Mouse (Mus musculus): ENCODE measurements around the gene Ppp2r2d. TPM values are rescaled to one million over a fixed set of nuclear protein-coding genes. Genes with fewer than 3 reads are reported as not detected.

Ppp2r2d gene
- polyA plus RNA-seq (2015; fragmentation: Nextera tagmentation; extraction: Ambion mirVana) = 12.8 and 16.5 TPM in 2 replicates

DNA sequence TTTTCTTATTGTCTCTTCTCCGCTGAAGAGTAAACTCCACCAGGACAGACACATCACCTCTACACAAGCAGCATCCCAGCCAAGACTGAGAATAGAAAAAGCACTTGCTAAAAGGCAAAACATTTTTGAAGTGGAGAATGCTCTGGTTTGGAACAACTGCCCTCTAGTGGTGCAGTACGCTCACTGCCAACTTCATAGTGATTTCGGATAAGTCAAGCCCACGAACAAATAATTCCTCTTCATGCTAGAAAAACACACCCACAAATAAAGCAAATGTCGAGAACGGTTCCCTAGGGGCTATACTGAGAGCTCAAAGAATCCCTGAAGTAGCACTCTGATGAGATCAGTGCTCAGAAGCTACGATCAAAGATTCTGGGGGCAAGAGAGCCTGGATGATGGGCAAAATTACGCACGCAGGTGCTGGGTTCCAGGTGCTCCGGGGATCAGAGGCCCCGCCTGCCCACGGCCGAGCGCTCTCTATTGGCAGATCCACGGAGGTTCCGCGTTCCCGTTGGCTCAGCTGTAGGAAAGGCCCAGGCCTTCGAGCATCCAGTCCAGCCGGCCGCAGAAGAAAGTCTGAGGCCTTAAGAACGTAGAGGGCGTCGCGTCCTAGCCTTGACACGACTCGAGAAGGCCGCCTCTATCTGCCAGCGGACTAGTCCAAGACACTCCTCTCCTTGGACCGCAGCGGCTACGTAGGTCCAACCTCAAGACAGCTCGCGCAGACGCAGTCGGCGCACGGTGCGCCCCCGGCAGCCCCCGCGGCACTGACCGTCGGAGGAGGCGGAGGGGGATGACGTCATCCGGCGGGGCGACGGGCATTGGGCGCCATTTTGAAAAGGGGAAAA lies at the start of gene Ppp2r2d, which contains the start of gene Mapk1ip1:
Ppp2r2d (plus strand) TSS at position 536 of the 848 bp plus-strand sequence.
Mapk1ip1 (minus strand) TSS at position 730 of the 848 bp plus-strand sequence.
- no peaks in the 10 kb centered on the region for H3K27me3 ChIP-seq (ENCODE audit: control insufficient read depth, insufficient read depth, low read depth, low read length)
- H3K27ac ChIP-seq (ENCODE audit: low read length) = peak within 1 kb of the TSS; percentile 97
- H3K9me3 ChIP-seq (ENCODE audit: control insufficient read depth, low read length) = no peaks in the 10 kb centered on the region
- H3K4me1 ChIP-seq (replicated peaks; ENCODE audit: control insufficient read depth, insufficient read depth, low read length) = peaks cover 30% of the 10 kb centered on the region
- H3K4me3 ChIP-seq (ENCODE audit: low read length) = peak within 1 kb of the TSS; percentile 99
- peak within 1 kb of the TSS; percentile 98 for H3K9ac ChIP-seq (ENCODE audit: low read length)
- H3K4me2 ChIP-seq (ENCODE audit: low read depth, low read length) = peak within 1 kb of the TSS; percentile 95
- peaks cover 6% of the 10 kb centered on the region; the same call in 1 of the 2 replicates for H3K36me3 ChIP-seq (ENCODE audit: control insufficient read depth, insufficient read depth, low read length)
- under 1% methylated on average over 50 of the region's 51 CpGs for WGBS
- ATAC-seq (ENCODE audit: low read depth) = peak; percentile 97

DNA sequence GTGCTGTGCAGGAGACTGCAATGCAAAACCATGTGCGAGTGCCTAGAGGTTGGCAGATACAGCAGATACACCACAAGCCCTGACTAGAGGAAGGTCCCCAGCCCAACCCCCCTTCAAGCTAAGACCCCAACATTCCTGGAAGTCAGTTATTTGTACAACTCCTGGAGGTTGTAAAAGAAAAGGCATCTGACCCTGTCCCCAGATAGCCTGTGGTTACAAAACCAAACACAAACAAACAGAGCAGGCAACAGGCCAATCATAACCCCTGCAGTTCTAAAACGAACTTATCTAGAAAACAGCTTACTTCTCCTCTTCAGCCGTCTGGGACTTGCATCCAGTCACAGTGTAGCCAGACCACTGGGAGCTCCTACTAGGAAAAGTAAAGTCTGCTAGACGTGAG lies 42.5 kb upstream of the Ppp2r2d start:
- no peak for ATAC-seq (ENCODE audit: low read depth)
- Histone ChIP-seq H3K36me3 (ENCODE audit: control insufficient read depth, insufficient read depth, low read length) (no peaks in the 10 kb centered on the region), H3K4me1 (replicated peaks; ENCODE audit: control insufficient read depth, insufficient read depth, low read length) (no peaks in the 10 kb centered on the region), H3K27me3 (ENCODE audit: control insufficient read depth, insufficient read depth, low read depth, low read length) (no peaks in the 10 kb centered on the region), H3K9ac (ENCODE audit: low read length) (no peak overlapping the region), H3K4me3 (ENCODE audit: low read length) (no peak overlapping the region), H3K4me2 (ENCODE audit: low read depth, low read length) (no peak overlapping the region), H3K9me3 (ENCODE audit: control insufficient read depth, low read length) (0 out of 2 replicates have a peak, but pooled peaks cover 4% of the 10 kb centered on the region), H3K27ac (ENCODE audit: low read length) (no peak overlapping the region)
- WGBS = 6% methylated on average over 4 of the region's 4 CpGs

DNA sequence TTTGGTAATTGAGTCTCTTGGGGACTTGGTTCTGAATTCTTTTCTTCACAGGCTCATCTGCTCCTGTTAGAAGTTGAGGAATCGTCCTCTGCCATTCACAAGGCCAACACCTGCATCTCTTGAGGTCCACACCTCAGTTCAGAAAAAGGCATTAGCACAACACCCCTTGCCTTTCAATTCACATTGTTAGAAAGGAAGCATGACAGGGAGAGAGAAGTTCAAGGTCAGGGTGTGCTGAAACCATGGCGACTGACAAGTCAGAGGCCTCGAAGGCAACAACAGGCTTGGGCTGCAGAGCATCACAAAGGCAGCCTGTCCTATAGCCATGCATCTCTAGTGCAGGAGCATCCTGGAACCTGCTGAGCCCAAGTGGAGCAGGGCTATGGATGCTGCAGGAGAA lies 38.7 kb upstream of the Ppp2r2d start:
- ATAC-seq (ENCODE audit: low read depth) = no peak
- no peaks in the 10 kb centered on the region for H3K27me3 ChIP-seq (ENCODE audit: control insufficient read depth, insufficient read depth, low read depth, low read length)
- no peak overlapping the region for H3K27ac ChIP-seq (ENCODE audit: low read length)
- H3K4me1 ChIP-seq (replicated peaks; ENCODE audit: control insufficient read depth, insufficient read depth, low read length) = no peaks in the 10 kb centered on the region
- 0 out of 2 replicates have a peak, but pooled peaks cover 4% of the 10 kb centered on the region for H3K9me3 ChIP-seq (ENCODE audit: control insufficient read depth, low read length)
- no peaks in the 10 kb centered on the region for H3K36me3 ChIP-seq (ENCODE audit: control insufficient read depth, insufficient read depth, low read length)
- H3K4me2 ChIP-seq (ENCODE audit: low read depth, low read length) = no peak overlapping the region
- H3K9ac ChIP-seq (ENCODE audit: low read length) = no peak overlapping the region
- no peak overlapping the region for H3K4me3 ChIP-seq (ENCODE audit: low read length)
- 89% methylated on average over 3 of the region's 3 CpGs for WGBS

DNA sequence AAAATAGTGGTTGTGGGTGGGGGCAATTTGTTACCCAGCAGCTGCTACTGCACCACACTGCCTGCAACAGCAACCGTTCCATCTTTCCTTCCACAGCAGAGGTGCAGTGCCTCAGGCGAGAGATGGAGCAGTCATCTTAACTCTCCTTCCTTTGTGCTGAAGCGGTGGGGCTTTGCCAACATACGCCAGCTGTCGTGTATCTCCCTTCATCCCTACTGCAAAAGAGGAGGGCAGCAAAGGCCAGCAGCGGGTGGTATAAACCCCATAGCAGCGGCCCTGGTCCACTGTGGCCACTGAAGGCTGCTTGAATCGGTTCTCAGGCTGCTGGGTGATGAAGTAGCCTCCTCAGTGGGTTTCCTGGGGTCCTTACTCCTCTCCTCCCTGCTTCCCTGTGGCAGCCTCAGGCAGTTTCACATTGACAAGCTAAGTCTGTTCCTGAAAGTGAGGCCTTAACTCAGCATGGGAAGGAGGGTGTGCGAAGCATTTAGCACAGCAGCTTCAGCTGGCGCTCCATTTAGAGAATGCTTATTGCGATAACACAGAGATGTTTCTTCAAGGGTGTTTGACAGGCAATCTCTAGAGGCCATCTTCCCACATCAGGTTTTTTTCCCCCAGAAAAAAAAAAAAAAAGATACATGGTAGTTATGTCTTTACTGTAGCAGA lies 32.5 kb upstream of the Ppp2r2d start:
- 52% methylated on average over 11 of the region's 11 CpGs for WGBS
- no peak overlapping the region for H3K27ac ChIP-seq (ENCODE audit: low read length)
- H3K27me3 ChIP-seq (ENCODE audit: control insufficient read depth, insufficient read depth, low read depth, low read length) = no peaks in the 10 kb centered on the region
- H3K9ac ChIP-seq (ENCODE audit: low read length) = no peak overlapping the region
- no peak overlapping the region for H3K4me2 ChIP-seq (ENCODE audit: low read depth, low read length)
- H3K4me3 ChIP-seq (ENCODE audit: low read length) = no peak overlapping the region
- H3K4me1 ChIP-seq (replicated peaks; ENCODE audit: control insufficient read depth, insufficient read depth, low read length) = no peaks in the 10 kb centered on the region
- no peaks in the 10 kb centered on the region for H3K36me3 ChIP-seq (ENCODE audit: control insufficient read depth, insufficient read depth, low read length)
- no peak for ATAC-seq (ENCODE audit: low read depth)
- H3K9me3 ChIP-seq (ENCODE audit: control insufficient read depth, low read length) = no peaks in the 10 kb centered on the region

DNA sequence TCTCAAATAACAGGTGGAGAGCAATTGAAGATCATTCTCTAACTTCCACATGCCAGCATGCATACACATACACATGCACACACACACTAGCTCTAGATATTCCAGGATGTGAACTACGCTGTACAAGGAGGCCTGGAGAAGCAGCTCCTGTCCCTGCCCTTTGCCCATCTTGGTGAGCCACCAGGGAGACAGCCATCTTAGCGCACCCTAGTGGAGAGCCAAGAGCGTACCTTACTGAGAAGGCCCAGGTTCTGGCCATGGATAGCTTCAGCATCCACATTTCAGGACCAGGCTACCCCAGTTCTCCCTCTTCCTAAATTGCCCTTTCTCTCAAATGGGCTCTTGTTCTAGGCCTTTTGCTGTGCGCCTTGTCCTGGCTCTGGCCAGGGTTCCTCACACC lies 27.6 kb upstream of the Ppp2r2d start:
- Histone ChIP-seq H3K27ac (ENCODE audit: low read length) (no peak overlapping the region), H3K36me3 (ENCODE audit: control insufficient read depth, insufficient read depth, low read length) (no peaks in the 10 kb centered on the region), H3K9ac (ENCODE audit: low read length) (no peak overlapping the region), H3K9me3 (ENCODE audit: control insufficient read depth, low read length) (no peaks in the 10 kb centered on the region), H3K4me2 (ENCODE audit: low read depth, low read length) (no peak overlapping the region), H3K4me3 (ENCODE audit: low read length) (no peak overlapping the region), H3K4me1 (replicated peaks; ENCODE audit: control insufficient read depth, insufficient read depth, low read length) (no peaks in the 10 kb centered on the region), H3K27me3 (ENCODE audit: control insufficient read depth, insufficient read depth, low read depth, low read length) (no peaks in the 10 kb centered on the region)
- 51% methylated on average over 4 of the region's 4 CpGs for WGBS
- no peak for ATAC-seq (ENCODE audit: low read depth)

DNA sequence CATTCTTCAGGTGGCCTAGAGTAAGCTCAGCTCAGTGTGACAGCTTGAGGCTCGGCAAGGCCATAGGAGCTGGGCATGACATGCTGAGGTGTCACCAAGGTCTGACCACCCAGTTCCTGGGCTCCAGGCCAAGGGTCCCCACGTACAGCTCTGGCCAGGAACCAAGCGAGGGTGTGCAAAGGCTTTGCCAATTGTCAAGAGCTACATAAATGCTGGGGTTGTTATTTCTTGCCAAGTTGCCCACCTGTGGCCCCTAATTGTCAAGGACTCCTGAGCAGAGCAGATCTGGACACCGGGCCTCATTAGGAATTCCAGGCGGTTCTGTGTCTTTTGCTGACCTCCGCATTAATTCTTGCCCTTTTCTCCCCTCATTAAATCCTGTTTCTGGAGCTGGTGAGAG lies 21.5 kb upstream of the Ppp2r2d start:
- no peak overlapping the region for H3K27ac ChIP-seq (ENCODE audit: low read length)
- no peak overlapping the region for H3K4me2 ChIP-seq (ENCODE audit: low read depth, low read length)
- 65% methylated on average over 6 of the region's 6 CpGs for WGBS
- no peak overlapping the region for H3K9ac ChIP-seq (ENCODE audit: low read length)
- ATAC-seq (ENCODE audit: low read depth) = no peak
- no peaks in the 10 kb centered on the region for H3K27me3 ChIP-seq (ENCODE audit: control insufficient read depth, insufficient read depth, low read depth, low read length)
- no peaks in the 10 kb centered on the region for H3K9me3 ChIP-seq (ENCODE audit: control insufficient read depth, low read length)
- no peaks in the 10 kb centered on the region for H3K36me3 ChIP-seq (ENCODE audit: control insufficient read depth, insufficient read depth, low read length)
- no peaks in the 10 kb centered on the region for H3K4me1 ChIP-seq (replicated peaks; ENCODE audit: control insufficient read depth, insufficient read depth, low read length)
- H3K4me3 ChIP-seq (ENCODE audit: low read length) = no peak overlapping the region

DNA sequence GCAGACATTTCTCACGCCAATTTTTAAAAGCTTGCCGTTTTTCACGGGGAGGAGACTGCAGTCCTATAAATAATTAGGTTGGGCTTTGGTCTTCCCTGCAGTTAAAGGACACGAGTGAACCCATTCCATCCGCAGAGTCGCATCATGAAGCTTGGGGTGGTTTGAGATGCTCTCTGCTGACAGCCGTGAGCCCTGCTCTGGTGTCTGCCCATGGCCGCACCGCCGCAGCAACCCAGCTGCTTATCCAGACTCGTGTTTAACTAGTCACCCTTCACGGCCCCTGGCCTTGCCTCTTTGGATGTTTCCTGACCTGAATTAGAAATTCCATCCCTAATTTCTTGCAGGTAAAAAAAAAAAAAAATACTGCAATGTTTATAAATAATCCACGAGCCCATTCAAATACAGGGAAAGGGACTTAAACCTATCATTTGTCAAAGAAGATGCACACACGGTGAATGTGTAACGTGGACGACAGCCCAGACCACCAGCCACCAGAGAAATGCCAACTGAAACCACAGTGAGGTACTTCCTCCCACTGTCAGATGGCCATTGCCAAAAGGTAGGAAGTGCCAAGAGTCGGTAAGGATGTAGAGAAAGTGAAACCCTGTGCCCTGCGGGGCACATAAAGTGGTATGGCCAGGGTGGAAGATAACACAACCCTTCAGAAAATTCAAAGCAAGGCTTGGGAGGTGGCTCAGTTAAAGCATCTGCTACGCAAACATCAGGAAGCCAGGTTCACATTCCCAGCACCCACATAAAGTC lies 20.7 kb upstream of the Ppp2r2d start:
- no peak for ATAC-seq (ENCODE audit: low read depth)
- H3K4me2 ChIP-seq (ENCODE audit: low read depth, low read length) = no peak overlapping the region
- H3K27me3 ChIP-seq (ENCODE audit: control insufficient read depth, insufficient read depth, low read depth, low read length) = no peaks in the 10 kb centered on the region
- WGBS = 69% methylated on average over 19 of the region's 19 CpGs
- no peaks in the 10 kb centered on the region for H3K36me3 ChIP-seq (ENCODE audit: control insufficient read depth, insufficient read depth, low read length)
- H3K9ac ChIP-seq (ENCODE audit: low read length) = no peak overlapping the region
- H3K4me1 ChIP-seq (replicated peaks; ENCODE audit: control insufficient read depth, insufficient read depth, low read length) = no peaks in the 10 kb centered on the region
- H3K4me3 ChIP-seq (ENCODE audit: low read length) = no peak overlapping the region
- no peak overlapping the region for H3K27ac ChIP-seq (ENCODE audit: low read length)
- H3K9me3 ChIP-seq (ENCODE audit: control insufficient read depth, low read length) = no peaks in the 10 kb centered on the region

DNA sequence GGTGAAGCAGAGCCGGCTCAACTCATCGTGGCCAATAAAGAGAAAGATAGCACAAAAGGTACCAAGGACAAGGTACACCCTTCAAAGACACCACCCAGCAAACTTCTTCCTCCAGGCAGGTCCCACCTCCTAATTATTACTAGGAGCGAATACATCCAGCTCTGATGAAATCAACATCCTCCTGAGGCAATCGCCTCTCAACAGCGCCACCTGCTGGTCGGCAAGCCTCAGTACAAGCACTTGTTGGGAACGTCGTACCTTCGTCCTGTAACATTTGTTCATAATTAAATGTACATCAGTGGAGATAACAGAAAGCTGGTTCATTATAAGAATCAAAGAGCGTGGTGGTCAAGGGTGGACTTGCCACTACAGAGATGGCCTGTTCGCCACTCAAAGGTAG lies 18.1 kb upstream of the Ppp2r2d start:
- H3K27me3 ChIP-seq (ENCODE audit: control insufficient read depth, insufficient read depth, low read depth, low read length) = no peaks in the 10 kb centered on the region
- no peaks in the 10 kb centered on the region; the same call in 1 of the 2 replicates for H3K9me3 ChIP-seq (ENCODE audit: control insufficient read depth, low read length)
- H3K4me2 ChIP-seq (ENCODE audit: low read depth, low read length) = no peak overlapping the region
- no peak; the same call in 1 of the 2 replicates for ATAC-seq (ENCODE audit: low read depth)
- H3K4me1 ChIP-seq (replicated peaks; ENCODE audit: control insufficient read depth, insufficient read depth, low read length) = no peaks in the 10 kb centered on the region
- H3K4me3 ChIP-seq (ENCODE audit: low read length) = no peak overlapping the region
- no peak overlapping the region for H3K9ac ChIP-seq (ENCODE audit: low read length)
- H3K27ac ChIP-seq (ENCODE audit: low read length) = no peak overlapping the region
- WGBS = 15% methylated on average over 11 of the region's 11 CpGs
- no peaks in the 10 kb centered on the region for H3K36me3 ChIP-seq (ENCODE audit: control insufficient read depth, insufficient read depth, low read length)

DNA sequence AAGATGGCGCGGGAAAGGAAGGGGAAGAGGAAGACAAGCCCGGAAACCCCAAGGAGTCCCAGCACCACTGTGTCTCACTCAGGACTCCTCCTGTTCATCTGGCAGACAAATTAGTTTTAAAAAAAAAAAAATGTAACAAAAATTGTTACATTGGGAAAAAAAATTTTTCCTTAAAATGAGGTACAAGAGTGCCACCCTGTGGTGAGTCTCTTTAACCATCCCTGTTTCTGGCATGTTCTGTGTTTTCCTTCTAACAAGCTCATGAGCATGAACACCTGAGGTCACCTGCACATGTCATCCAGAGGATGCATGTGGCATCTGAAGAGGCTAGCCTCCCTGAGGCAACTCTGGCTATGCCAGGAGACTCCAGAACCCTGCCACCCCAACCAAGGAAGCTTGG lies 10.9 kb upstream of the Ppp2r2d start:
- H3K9me3 ChIP-seq (ENCODE audit: control insufficient read depth, low read length) = no peaks in the 10 kb centered on the region; the same call in 1 of the 2 replicates
- ATAC-seq (ENCODE audit: low read depth) = no peak
- H3K27ac ChIP-seq (ENCODE audit: low read length) = no peak overlapping the region
- H3K4me2 ChIP-seq (ENCODE audit: low read depth, low read length) = no peak overlapping the region
- H3K27me3 ChIP-seq (ENCODE audit: control insufficient read depth, insufficient read depth, low read depth, low read length) = no peaks in the 10 kb centered on the region
- H3K4me3 ChIP-seq (ENCODE audit: low read length) = no peak overlapping the region
- H3K36me3 ChIP-seq (ENCODE audit: control insufficient read depth, insufficient read depth, low read length) = peaks cover 8% of the 10 kb centered on the region
- no peaks in the 10 kb centered on the region for H3K4me1 ChIP-seq (replicated peaks; ENCODE audit: control insufficient read depth, insufficient read depth, low read length)
- 89% methylated on average over 3 of the region's 3 CpGs for WGBS
- no peak overlapping the region for H3K9ac ChIP-seq (ENCODE audit: low read length)
